In genomic region chr8:95001655-95002054, GRCm38 (mm10) we compare ENCODE assay signal across 8 mouse cellular contexts. TPM values are rescaled to one million over a fixed set of nuclear protein-coding genes. Genes with fewer than 3 reads are reported as not detected.
DNase-seq lines count a peak whose midpoint lies in the region; ATAC-seq and TF ChIP-seq lines count a peak whose summit lies in the region.

No protein-coding gene starts in this region.

- WGBS in lung, embryonic 15.5 days = 9% methylated on average over 7 of the region's 7 CpGs
- 4% methylated on average over 7 of the region's 7 CpGs for WGBS in olfactory bulb, adult 2 months

- peak; percentile 72 for DNase-seq in MN1 (ENCODE audit: low spot score)
- DNase-seq in cerebellum, adult 11-12 months = peak; percentile 64
- DNase-seq in forelimb bud, embryonic 11.5 days (ENCODE audit: low read depth, low spot score) = peak; percentile 85
- peak; percentile 87 for DNase-seq in heart, postnatal 4 days
- DNase-seq in layer of hippocampus, adult 2 months (ENCODE audit: low spot score in 2 of 2) = peak; percentile 74 to 79
- DNase-seq in thymus, postnatal 10 days (ENCODE audit: low spot score in 2 of 2) = peak; percentile 57 to 80

- no peaks in the 10 kb centered on the region for H3K9me3 ChIP-seq in lung, embryonic 15.5 days

- peak overlapping the region; percentile 79 for H3K27ac ChIP-seq in layer of hippocampus, adult 2 months
- peak overlapping the region; percentile 71 for H3K27ac ChIP-seq in lung, embryonic 15.5 days
- H3K27ac ChIP-seq in olfactory bulb, adult 2 months (ENCODE audit: insufficient read depth, low read depth, low read length) = no peak overlapping the region

- peak; percentile 40; the same call in 1 of the 2 replicates for ATAC-seq in lung, embryonic 15.5 days (ENCODE audit: borderline replicate concordance, extremely low read depth, low FRiP score, low TSS enrichment)

- H3K27me3 ChIP-seq in lung, embryonic 15.5 days = no peaks in the 10 kb centered on the region

- no peak for TF ChIP-seq POLR2A in olfactory bulb, adult 2 months (IDR thresholded peaks at IDR 0.05; ENCODE audit: insufficient read depth, low read depth, low read length)

- no peak overlapping the region for H3K9ac ChIP-seq in lung, embryonic 15.5 days

- peaks cover 45% of the 10 kb centered on the region for H3K4me1 ChIP-seq in lung, embryonic 15.5 days
- H3K4me1 ChIP-seq in olfactory bulb, adult 2 months (ENCODE audit: control insufficient read depth, insufficient read depth, low read length) = peaks cover 49% of the 10 kb centered on the region

- TF ChIP-seq CTCF in layer of hippocampus, adult 2 months (conservative IDR thresholded peaks at IDR 0.05) = peak; percentile 96
- TF ChIP-seq CTCF in olfactory bulb, adult 2 months (IDR thresholded peaks at IDR 0.05; ENCODE audit: insufficient read depth, low read depth, low read length) = peak; percentile 81

- no peak overlapping the region for H3K4me3 ChIP-seq in layer of hippocampus, adult 2 months
- no peak overlapping the region for H3K4me3 ChIP-seq in lung, embryonic 15.5 days
- no peak overlapping the region for H3K4me3 ChIP-seq in olfactory bulb, adult 2 months (ENCODE audit: insufficient read depth, low read depth, low read length)

- H3K4me2 ChIP-seq in lung, embryonic 15.5 days = no peak overlapping the region

- peaks cover 12% of the 10 kb centered on the region; the same call in 1 of the 2 replicates for H3K36me3 ChIP-seq in lung, embryonic 15.5 days

RNA-seq across cellular contexts. Expression of gene Adgrg3, which starts 15.8 kb away (rescaled TPM):
- 1 to 10 TPM; 3.3 to 3.8 TPM for total RNA-seq in heart, postnatal 4 days (2021)
- total RNA-seq in layer of hippocampus, adult 2 months (2021) = under 1 TPM; 0.18 to 0.34 TPM
- 4.3 and 5.2 TPM in 2 replicates for polyA plus RNA-seq in lung, embryonic 15.5 days (2015; fragmentation: Nextera tagmentation; extraction: Ambion mirVana)
- not detected in 2 replicates for polyA plus RNA-seq in olfactory bulb, adult 2 months (2012; ENCODE audit: insufficient read depth, insufficient read length, low replicate concordance, missing spikeins)

RNA-seq across cellular contexts. Expression of gene Adgrg1, which starts 27.1 kb away (rescaled TPM):
- 10 to 100 TPM; 22.7 to 25.6 TPM for total RNA-seq in heart, postnatal 4 days (2021)
- total RNA-seq in layer of hippocampus, adult 2 months (2021) = 10 to 100 TPM; 89.7 to 90.5 TPM
- 35.4 and 35.6 TPM in 2 replicates for polyA plus RNA-seq in lung, embryonic 15.5 days (2015; fragmentation: Nextera tagmentation; extraction: Ambion mirVana)
- not detected in 2 replicates for polyA plus RNA-seq in olfactory bulb, adult 2 months (2012; ENCODE audit: insufficient read depth, insufficient read length, low replicate concordance, missing spikeins)

RNA-seq across cellular contexts. Expression of gene Drc7, which starts 53.2 kb away (rescaled TPM):
- total RNA-seq in heart, postnatal 4 days (2021) = not detected
- 1 to 10 TPM; 1.0 to 2.2 TPM for total RNA-seq in layer of hippocampus, adult 2 months (2021)
- 0.61 and 0.83 TPM in 2 replicates for polyA plus RNA-seq in lung, embryonic 15.5 days (2015; fragmentation: Nextera tagmentation; extraction: Ambion mirVana)
- not detected in 2 replicates for polyA plus RNA-seq in olfactory bulb, adult 2 months (2012; ENCODE audit: insufficient read depth, insufficient read length, low replicate concordance, missing spikeins)
